Mouse (Mus musculus) urinary bladder, postnatal 25 days (tissue): ENCODE measurements around the gene Gm40193.
"Not testable (repeated sequence)": the region's sequence is repeated elsewhere in the genome, so short reads cannot be mapped to it uniquely, and the experiment has no call there.

ENCODE experiments used
- DNase-seq: peaks from one replicate; pipeline ENCODE4 v3.0.0; 2022; ENCODE audit warnings: low spot score

The Gm40193 gene

DNA sequence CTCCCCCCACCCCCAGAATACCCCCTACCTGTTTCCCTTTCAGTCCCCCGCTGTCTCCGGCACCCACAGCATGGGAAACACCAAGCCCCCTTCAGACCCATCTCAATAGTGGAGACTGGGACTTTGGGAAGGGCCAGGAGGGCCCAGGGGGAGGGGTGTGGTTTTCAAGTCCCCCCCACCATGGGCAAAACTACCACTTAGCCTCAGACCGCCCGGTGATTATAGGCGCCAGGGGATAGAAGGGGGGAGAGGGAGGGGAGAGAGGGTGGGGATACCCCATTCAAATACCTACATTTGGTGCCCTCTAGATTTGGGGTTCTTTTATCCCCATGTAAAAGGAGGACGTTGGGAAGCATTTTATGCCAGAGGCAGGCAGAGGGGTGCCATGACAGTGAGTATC, at the start of gene Gm40193:
TSS of gene Gm40193 (minus strand) at position 101 of the 400 bp plus-strand sequence.
- no peak for DNase-seq

DNA sequence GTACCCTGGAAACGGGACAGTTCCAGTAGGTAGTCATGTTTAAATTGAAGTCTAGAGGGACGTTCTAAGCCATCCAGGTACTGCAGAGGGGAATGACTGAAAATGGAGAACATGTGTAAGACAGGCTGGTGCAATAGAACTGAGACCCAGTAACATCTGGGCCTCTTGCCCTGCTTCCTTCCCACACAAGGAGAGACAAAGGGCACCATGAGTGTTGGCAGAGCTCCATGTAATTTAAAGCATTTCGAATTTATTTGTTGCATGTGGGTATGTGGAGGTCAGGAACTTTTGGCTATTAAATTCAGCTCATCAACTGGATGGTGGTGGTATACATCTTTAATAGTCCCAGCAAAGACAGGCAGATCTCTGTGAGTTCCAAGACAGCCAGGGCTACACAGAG, 49.5 kb upstream of the Gm40193 start:
- no peak for DNase-seq

DNA sequence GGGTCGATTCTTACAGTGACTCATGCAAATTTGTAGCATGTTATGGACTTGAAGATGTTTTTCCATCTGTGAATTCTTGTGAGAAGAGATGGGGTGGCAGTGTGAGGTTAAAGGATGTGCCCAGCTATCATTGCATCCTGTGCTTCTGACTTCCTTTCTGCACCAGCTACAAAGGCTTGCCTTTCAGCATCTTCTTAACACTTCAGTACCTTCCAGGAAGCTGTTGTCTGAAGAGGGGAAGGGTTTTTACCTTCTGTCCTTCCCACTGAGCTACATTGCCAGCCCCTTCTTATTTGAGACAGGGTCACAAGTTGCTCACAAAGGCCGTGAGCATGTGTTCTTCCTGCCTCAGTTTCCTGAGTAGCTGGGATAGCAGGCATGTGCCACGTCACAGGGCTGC, 48.2 kb upstream of the Gm40193 start:
- DNase-seq: no peak

DNA sequence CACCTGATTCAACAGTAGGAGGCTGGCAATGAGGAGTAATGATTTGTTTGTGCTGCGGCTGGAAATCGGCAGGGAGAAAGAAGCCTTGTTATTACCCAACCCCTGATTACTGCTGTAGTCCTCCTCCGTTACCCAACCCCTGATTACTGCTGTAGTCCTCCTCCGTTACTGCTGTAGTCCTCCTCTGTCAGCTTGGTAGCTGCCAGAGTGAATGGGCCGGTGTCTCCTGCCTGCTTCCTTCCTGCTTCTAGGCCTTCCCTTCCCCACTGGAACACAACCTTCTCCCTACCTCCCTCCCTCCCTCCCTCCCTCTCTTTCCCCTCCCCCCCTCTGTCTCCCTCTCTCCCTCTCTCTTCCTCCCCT, 47.6 kb upstream of the Gm40193 start:
- DNase-seq: no peak

DNA sequence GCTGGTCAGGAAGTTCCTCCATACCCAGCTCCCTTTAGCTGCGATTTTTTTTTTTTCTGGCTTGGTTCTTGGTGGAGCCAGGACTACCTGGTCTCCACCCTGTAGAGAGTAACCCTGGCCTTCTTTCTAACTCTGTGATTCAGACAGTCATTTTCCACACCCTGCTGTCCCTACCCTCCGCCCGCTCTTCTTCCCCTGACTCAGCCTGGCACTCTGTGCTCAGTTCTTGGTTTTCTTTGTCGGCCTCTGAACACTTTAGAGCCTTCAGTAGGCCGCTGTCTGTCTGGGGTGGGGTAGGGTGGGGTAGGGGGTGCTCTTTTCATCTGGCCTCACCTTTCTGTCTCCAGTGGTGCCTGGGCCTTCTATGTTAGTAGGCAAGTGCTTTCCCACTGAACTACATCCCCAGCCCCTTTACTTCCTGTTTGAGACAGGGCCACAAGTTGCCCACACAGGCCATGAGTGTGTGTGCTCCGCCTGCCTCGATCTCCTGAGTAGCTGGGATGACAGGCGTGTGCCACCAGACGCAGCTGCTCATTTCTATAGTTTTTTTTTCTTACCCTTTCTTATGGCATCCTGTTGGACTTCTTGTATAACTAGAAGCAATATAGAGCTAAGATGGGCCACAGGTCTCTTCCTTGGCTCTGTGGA, 47.1 kb upstream of the Gm40193 start:
- no peak for DNase-seq

DNA sequence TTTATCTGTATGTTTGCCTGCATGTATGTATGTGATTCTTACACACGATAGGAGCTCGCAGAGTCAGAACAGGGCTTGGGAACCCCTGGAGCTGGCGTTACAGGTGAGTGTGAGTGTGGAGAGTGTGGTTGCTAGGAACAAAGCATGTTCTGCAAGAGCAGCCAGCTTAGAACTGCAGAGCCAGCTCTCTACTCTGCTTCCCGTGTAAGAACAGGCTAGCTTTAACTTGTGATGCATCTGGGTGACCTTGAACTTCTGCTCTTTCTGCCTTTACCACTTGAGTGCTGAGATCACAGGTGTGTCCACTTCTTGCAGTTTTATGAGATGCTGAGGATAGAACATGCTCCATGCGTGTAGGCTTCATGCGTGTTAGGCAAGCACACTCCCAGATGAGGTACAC, 46.2 kb upstream of the Gm40193 start:
- DNase-seq: no peak

DNA sequence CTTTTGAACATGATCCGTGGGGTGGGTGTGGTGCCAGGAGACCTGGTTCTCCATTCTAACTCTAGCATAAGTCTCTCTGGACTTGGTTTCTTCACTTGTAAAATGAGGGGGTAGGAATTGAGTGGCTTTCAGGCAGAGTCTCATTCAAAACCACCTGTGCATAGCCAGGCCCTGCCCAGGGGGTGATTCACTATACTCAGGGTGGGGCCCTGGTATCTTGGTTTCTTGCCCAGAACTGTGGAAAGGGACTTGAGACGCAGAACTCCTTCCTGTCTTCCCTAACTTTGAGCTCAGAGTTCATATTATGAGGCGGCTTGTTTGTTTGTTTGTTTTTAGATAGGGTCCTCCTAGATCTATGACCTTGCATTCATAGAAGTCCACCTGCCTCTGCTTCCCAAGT, 44.5 kb upstream of the Gm40193 start:
- no peak for DNase-seq

DNA sequence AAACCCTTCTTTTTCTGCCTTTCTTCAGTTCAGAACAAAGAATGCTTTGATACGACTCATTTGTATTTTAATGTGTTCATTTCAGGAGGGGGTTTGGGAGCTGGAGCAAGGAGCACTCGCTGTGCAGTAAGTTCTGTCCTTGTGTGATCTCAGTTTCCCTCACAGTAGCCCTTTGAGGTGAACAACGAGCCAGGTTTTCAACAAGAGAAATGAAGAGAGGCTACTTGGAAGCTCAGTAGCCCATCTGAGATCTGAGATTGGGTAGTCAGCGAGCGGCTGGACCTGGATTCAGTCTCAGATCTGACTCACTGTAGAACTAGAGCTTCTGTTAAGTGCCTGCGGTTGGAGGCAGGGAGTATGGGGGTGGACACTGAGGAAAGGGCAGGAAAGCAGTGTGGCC, 41.1 kb upstream of the Gm40193 start:
- DNase-seq: no peak

DNA sequence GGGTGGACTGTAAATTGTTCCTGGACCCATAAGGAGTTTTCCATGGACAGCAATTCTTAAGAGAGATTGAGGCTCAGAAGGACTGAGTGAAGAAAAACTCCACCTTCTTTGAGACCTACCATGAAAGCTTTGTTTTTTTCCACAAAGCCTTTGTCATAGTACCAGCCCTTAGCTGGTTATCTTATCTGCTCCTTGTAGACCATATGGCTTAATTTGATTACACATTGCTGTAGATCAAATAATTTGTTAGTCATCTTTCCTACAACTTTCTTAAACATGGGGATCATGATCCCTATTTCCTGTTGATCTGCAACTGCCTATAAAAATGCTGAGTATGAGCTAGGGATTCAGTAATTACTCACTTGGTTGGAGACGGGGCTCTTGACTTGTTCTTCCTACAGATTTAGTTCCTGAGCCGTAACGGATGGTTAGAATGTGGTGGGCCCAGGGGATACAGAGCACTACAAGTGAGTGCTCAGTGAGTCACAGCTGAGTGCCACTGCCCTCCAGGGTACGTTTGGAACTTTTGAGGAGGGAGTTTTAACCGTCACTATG, 39.7 kb upstream of the Gm40193 start:
- no peak for DNase-seq

DNA sequence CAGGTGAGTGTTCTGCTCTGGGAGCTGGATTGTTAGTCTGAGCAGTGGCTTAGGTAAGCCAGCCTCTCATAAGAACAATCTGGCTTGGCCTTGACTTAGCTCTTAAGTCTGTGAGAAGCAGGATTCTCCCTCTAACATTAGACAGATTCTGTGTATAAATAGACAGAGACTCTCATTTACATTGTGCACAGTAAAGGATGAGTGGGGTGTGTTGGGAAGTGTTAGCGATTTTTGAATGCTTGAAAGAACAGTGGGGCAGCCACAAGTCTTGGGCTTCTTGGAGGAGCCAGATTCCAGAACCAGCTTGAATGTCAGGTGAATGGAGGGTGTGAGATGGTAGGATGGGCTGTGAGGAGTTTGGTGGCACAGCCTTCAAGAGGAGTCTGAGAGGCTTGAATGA, 38.9 kb upstream of the Gm40193 start:
- DNase-seq: no peak

DNA sequence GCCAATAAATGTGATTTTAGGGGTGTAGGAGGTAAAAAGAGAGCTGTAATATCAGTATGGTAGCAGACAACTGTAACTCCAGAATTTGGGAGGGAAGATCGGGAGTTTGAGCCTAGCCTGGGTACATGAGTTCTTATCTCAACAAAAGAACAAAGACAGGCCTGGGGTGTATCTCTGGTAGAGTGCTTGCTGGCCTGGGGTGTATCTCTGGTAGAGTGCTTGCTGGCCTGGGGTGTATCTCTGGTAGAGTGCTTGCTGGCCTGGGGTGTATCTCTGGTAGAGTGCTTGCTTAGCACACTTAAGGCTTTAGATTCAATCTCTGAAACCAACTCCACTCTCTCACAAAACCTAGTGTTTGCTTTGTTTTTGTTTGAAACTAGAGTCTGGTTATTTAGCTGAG, 37.9 kb upstream of the Gm40193 start:
- DNase-seq: not testable (repeated sequence)

DNA sequence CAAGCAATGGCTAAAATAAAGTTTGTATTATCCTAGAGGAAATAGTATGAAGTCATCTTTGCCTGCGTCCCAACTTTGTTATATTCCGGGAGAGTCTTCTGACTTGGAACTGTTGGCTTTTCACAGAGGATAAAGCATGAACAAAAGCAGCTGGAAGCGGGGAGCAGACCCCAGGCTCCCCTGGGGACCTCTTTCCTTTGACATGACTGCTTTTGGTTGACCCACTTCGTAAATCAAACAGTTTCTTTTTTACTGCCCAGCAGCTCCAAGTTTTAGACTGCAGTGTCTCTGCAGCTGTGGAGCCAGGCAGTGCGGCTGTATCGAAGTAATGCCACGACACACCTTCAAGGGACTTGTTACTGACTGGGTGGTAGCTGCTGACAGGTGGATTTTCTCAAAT, 33.8 kb upstream of the Gm40193 start:
- DNase-seq: no peak

DNA sequence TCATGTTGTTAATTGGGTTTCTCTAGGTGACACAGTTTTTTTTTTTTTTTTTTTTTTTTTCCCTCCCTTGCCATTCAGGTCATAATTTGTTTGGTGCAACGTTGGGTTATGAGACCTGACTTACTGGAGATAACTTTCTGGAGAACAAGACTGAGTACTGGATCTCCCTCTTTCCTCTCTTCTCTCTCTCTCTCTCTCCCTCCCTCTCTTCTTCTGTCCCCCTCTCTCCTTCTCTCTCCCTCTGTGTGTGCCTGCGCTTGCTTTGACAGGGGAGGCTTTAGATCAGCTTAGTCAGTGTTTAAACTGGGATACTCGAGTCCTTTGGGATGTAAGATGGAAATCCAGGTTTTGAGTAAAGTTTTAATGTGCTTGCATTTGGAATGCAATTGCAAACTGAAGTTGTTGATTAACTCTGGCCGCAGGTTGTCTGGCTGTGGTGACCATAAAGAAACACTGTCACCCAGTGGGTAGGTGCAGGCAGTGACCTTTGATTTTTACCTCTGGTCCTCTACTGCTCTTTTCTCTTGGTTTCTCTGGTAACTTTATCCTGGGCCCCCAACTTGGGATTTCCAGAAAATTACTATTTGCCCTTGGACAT, 31.6 kb upstream of the Gm40193 start:
- no peak for DNase-seq

DNA sequence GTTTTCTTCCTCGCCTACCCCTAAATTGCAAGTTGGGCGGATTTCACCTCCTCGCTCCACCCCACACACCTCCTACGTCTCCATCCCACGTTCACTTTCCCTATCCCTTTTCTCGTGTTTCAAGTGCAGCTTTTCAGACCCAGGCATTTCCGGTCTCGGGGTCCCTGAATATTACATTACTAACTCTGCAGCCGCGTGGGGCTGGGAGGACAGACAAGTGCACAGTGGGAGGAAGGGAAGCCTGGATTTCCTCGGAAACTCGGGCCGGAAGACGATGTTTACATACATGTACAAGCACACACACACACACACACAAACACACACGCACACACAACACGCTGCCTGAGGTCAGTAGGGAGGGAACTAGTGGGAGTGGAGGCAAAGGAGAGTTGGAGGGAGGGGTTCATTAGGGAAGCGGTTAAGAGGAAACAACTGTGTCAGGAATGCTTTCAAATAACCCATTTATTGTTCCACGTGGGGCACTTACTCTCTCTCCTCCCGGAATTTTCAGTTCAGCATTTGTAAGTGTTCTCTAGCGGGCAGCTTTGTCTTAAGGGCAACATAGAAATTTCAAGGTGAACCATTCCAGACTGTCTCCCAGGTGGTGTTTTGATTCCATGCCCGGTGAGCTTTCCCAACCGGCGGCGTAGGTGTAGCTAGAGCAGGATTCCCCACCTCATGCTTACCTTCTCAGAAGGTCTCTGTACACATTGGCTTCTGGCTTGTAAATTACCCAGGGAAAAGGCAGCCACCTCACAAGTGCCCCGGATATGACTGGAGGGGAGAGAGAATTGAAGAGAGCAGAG, 30.9 kb upstream of the Gm40193 start:
- no peak for DNase-seq

DNA sequence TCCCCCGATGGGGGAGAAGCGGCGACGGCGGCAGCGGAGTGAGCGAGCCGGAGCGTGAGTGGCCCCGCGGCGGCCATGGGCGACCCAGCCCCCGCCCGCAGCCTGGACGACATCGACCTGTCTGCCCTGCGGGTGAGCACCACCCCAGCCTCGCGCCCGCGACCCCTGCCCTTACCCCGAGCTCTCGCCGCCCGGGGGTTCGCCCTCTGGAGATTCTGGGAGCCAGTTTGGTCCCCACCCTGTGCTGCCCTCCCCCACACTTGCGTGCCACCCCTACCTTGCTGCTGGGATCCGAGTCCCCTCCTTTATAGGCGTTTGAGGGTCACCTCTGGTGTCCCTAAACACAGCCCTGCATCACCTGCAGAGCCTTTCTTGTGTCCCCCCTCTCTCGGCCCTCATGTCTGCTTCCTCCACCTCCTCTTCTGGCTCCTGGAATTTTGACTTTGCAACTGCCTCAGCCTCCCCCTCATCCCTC, 30.3 kb upstream of the Gm40193 start:
- no peak for DNase-seq

DNA sequence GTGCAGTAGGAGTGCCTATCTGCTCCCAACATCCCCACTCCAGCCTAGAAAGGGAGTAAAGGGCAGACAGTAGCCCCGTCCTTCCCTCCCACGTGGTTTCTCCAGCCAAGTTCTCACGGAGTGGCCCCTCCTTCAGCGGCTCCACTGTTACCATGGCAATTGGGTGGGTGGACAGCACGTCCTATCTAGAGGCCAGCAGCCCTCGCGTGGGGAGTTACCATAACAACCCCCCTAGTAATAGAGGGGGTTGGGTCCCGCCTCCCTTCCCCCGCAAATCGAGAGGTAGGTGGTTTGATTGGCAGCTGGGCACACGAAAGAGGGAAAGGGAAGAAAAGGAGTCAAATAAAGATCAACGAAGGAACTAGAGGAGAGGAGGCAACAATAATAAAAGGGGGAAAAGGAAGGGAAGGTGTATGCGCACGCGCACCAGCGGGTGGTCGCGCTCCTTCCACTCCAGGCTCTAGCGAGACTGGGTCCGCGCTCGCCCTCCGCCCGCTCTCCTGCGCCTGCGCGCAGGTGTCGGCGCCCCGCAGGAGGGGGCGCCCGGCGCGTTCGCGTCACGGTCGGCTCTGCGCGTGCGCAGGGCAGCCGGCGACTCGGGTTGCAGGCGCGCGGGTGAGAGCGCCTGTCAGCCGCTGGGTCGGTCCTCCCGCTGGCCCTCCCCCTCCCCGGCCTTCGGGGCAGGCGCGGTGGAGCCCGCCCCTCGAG, 29.7 kb upstream of the Gm40193 start, which contains the start of gene Mink1:
TSS of gene Mink1 (plus strand) at position 595 of the 708 bp plus-strand sequence.
- DNase-seq: peak; percentile 85

DNA sequence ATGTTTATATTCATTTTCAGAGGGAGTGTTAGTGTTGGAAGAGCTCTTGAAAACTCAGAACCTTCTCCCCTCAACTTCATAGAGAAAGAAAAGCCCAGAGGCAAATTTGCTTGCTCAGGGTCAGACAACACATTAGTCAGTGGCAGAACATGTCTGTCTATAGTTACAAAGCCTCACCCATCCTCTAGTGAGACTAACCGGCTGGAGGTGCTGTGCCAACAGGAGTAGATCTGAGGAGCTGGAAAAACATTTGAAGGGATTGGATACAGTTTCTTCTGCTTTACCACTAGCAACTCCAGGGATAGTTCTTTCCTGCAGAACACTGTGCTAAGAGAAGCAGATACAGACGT, 29.2 kb upstream of the Gm40193 start:
- DNase-seq: no peak

DNA sequence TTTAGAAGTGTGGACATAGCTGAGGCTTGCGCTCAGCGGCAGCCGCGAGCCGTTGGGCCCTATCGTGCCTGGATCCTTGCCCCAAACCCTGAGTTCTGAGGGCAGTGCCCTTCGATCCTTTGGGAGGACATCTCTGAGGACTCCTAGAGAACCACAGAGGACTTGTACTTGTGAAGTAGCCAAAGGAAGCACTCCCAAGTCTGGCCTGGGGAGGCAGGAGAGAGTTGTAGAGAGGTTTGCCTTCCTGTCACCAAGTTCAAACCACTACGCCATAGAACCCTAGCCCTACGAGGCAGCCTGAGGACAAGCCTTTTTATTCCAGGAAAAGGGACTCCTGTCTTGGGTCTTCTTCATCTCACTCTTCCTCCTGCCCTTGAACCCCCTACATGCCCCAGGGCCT, 24.8 kb upstream of the Gm40193 start:
- DNase-seq: no peak

DNA sequence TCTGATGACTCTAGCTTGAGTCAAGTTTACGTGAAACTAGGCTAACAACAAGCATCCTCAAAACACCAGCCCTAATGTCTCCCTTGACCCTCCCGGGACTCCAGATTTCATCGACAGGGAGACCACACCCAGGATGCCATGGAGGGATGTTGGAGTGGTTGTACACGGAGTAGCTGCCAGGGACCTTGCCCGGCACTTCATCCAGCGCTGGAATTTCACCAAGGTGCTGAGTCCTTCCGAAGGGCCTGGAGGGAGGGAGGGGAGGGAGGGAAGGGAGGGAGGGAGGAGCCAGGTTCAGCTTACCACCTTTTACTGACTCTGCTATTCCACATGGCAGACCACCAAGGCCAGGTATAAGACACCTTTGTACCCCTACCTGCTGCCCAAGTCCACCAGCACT, 21.2 kb upstream of the Gm40193 start:
- DNase-seq: no peak

DNA sequence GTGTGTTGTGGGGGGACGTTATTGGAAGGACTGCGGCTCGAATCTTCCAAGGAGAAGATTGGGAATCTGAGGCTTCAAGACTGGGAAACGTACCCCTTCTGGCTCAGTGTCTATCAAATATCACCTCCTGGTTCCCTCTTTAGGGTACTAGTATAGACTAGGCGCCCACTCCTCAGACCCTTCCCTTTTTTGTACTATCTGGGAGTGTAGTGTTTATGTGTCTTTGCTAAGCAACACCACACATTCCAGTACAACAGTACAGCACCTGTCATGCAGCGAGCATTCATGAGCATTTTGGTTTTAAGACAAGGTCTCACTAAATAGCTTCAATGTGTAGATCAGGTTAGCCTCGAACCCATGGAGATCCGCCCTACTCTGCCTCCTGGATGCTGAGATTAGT, 18.8 kb upstream of the Gm40193 start:
- DNase-seq: no peak

DNA sequence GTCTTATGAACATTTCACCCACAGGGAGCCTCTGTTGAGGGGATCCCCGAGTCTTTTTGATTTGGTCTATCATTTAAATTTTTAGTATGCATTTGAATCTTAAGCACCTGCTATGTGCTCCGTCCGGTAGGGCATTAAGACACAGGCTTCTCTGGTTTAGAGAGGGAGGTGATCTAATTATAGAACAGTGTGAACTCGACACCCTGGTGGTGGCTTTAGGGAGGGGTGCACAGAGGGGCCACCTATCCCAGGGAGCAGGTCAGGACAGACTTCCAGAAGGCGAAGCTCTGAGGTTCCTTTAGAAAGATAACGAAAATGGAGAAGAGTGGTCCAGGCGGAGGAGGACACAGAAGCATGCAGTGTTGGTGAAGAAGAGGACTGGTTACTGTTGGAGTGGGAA, 11.8 kb upstream of the Gm40193 start:
- DNase-seq: no peak

DNA sequence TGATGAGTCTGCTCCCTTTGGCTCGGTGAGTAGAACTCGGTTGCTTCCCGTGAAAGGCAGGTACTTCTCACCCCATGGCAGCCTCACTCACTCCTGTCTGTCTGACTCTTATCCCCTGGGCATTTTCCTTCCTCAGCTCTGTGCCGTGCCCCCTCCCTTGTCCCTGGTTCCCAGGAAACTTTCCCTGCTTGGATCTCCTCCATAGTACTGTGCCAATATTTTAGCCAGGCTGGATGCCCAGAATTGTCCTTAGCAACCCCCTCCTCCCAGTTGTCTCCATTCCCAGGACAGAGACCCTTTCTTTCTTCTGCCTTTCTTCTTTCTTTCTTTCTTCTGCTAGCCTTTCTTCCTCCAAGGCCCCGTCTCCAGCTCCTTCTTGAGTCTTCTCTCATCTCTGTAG, 8.7 kb upstream of the Gm40193 start:
- no peak for DNase-seq
